Mouse (Mus musculus) kidney, adult 9 months (tissue): ENCODE measurements around the gene Tnp2.

Experiments used
- DNase-seq: peaks from one replicate; pipeline ENCODE4 v3.0.0; 2022

The Tnp2 gene

DNA sequence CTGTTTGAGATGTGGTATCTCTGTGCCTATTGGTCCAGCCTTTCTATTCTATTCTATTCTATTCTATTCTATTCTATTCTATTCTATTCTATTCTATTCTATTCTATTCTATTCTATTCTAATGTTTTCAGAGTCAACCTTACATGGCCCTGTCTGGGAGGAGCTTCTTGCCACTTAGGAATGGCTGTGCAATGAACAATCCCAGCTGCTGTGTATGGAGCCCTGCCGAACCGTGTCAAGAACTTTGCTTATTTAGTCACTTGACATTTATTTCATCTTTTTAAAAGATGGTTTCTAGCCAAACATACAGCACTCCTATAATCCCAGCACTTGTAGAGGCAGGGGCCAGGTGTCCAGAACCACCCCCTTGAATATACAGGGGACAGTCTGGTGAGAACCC lies 24.1 kb downstream of the Tnp2 start:
- no peak for DNase-seq

DNA sequence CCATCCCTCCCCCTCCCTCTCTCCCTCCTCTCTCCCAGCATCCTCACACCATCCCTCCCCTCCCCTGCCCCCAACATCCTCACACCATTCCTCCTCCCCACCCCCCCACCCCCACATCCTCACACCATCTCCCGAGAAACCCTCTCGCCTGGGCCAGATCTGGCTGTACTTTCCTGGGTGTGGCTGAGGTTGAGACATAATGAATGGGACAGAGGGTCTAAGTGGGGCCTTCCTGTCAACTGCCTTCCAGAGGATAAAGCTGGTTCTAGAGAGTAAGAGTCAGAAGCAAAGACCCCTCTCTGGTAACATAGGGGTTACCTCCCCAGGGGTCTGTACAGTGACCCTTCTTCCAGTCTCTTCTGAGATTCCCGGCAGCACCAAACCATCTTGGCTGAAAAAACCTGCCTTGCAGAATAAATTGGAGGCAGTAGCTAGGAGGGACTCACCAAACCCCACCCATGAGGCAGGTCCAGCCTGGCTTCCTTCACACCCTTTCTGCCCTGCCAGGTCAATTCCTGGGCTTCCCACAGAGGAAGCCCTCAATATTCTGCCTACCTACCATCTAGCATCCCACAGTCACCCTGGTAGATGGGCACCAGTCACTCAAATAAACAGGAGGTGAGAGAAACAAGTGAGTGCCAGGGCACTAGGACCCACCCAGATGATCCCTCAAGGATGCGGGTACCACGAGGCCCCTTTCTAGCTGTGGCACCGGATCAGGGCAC lies 24.8 kb downstream of the Tnp2 start:
- no peak for DNase-seq

GRCm38 (mm10) chr16:10762569-10763180 lies 25.8 kb downstream of the Tnp2 start:
- DNase-seq: no peak

DNA sequence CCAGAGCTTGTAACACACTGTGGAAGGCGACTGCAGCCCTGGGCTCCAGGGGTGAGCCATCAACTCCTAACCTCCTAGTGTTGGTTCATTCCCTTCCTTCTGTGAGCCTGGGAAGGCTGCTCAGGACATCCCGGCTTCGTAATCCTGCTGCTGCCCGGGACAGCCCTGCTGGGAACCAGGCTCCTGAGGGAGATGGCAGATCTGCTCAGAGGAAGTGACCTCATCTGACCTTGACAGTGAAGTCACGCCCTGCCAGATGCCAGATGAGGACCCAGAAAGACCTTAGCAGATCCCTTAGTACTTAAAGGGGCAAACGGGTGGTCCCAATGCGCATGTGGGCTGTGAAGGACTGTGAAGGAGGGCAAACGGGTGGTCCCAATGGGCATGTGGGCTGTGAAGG lies 27.3 kb downstream of the Tnp2 start:
- DNase-seq: no peak

DNA sequence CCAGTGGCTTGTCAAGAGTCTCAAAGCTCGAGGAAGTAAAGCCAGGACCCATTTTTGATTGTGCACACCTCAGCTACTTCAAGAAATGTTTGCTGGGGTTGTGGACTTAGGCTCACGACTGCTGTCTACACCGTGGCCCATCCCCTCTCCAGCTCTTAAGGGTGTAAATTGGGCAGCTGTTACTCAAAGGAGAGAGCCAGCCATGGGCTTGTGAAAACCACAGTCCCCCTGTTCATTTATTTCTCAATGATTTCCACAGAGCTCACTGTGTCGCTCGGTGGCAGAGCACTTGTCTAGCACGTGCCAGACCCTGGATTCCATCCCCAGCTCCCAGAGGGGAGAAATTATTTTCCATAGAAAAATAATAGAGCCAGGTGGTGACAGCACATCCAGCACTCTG lies 32.3 kb downstream of the Tnp2 start:
- DNase-seq: no peak

DNA sequence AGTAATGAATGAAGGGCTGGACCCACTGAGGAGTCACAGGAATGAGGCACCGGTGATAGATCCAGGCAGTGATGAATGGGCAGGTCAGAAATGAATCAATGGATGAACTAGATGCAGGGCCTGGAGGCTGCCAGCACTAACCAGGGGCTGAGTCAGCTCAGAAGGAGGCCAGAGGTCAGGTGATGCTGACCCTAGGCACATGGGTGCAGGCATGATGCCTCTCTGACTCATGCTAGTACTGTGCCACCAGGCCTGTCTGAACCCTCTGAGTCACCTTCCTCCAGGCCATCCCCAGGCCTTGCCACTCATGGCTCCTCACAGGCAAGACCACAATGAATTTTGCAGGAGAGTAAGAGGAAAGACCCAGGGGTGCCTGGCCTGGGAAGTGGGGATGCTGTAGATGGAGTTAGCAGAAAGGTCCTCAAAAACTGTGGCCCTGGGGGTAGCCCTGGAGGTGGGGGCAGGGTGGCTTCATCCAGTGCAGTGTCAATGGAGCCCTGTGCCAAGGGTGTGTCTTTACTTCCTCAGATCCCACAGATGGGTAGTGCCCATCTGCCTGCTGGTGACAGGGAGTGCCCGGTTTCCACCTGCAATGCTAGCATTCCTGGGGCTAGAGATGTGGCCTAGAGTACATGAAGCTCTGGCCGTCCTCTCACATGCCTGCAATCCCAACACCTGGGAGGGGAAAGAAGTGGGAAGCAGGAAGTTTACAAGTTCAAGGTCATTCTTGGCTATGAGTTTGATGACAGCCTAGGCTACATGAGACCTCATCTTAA lies 33.8 kb downstream of the Tnp2 start:
- no peak for DNase-seq

DNA sequence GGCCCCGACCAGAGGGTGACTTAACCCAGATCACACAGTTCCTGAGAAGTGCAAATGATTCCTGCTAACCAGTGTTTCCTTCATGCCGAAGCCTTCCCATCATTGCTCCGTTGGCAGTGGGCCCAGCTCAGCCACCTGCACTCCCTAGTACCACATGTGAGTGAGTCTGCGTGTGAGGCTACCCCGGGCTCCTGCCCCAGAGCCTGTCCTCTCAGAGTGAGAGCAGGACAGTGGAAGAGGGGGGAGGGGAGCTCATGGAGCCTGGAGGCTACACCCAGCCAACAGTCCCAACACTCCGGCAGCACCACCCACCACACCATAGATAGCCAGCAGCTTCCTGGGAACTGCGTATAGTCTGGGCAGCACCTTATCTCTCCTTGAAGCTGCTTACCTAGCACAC lies 38.6 kb downstream of the Tnp2 start:
- no peak for DNase-seq

DNA sequence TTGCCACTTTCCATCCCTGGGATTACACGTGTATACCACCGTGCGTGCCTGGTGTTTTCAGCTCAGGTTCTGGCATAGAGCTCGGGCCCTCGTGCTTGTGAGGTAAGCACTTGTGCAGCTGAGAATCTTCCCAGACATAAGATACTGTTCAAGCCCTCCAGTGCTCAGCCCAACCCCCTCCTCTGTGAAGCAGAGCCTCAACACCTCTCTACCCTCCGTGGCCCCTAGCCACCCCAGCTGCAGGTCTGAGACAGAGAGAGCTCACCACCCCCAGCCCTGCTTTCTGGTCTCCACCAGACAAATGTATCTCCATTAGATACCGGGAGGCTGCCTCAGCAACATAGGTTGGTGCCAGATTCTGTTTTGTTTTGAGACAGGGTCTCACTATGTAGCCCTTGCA lies 39.2 kb downstream of the Tnp2 start:
- DNase-seq: no peak

- peak; percentile 70 for DNase-seq
Observed at GRCm38 (mm10) chr16:10741082-10741481, 47.4 kb downstream of the Tnp2 start.

- DNase-seq: peak; percentile 38
Observed at GRCm38 (mm10) chr16:10739854-10740398, 48.5 kb downstream of the Tnp2 start.

GRCm38 (mm10) chr16:10738866-10739265 lies 49.6 kb downstream of the Tnp2 start:
- no peak for DNase-seq
